Mouse (Mus musculus) stomach, embryonic 14.5 days (tissue): Measurements from ENCODE around the gene Brat1. TPM values are rescaled to one million over a fixed set of nuclear protein-coding genes. Genes with fewer than 3 reads are reported as not detected.

ENCODE experiments used
- ATAC-seq: fragments of 200-750 bp; cut with Nextera tagmentation; 2 replicates; pipeline ENCODE4 v1.8.0; 2017; ENCODE audit warnings: low read depth, moderate TSS enrichment; ENCODE audit not compliant: insufficient number of reproducible peaks, insufficient read depth, low FRiP score
- H3K27ac ChIP-seq: fragments of 300-500 bp; sonication (generic); 2 replicates; pipeline ENCODE4 v1.5.1; 2014; ENCODE audit warnings: mild to moderate bottlenecking, low read length, moderate library complexity, mixed read lengths
- H3K27me3 ChIP-seq: fragments of 300-500 bp; sonication (generic); 2 replicates; pipeline ENCODE4 v1.6.1; 2014; ENCODE audit warnings: low read length, control low read depth, mixed read lengths; ENCODE audit not compliant: control insufficient read depth, insufficient read depth
- H3K36me3 ChIP-seq: fragments of 300-500 bp; sonication (generic); 2 replicates; pipeline ENCODE4 v1.6.1; 2014; ENCODE audit warnings: mild to moderate bottlenecking, control low read depth, low read length, moderate library complexity, mixed read lengths; ENCODE audit not compliant: control insufficient read depth, insufficient read depth
- H3K4me1 ChIP-seq: fragments of 300-500 bp; sonication (generic); 2 replicates; pipeline ENCODE4 v1.6.1; 2014; ENCODE audit warnings: low read length, control low read depth, mixed read lengths; ENCODE audit not compliant: control insufficient read depth, insufficient read depth
- H3K4me2 ChIP-seq: fragments of 300-500 bp; sonication (generic); replicated peaks from 2 replicates; pipeline ENCODE4 v1.6.1; 2014; ENCODE audit warnings: low read depth, low read length, control low read depth
- H3K4me3 ChIP-seq: fragments of 300-500 bp; sonication (generic); 2 replicates; pipeline ENCODE4 v1.5.1; 2014; ENCODE audit warnings: low read depth, low read length, control low read depth
- H3K9ac ChIP-seq: fragments of 300-500 bp; sonication (generic); replicated peaks from 2 replicates; pipeline ENCODE4 v1.6.1; 2014; ENCODE audit warnings: low read depth, mild to moderate bottlenecking, control low read depth, low read length, moderate library complexity, mixed read lengths
- H3K9me3 ChIP-seq: fragments of 300-500 bp; sonication (generic); 2 replicates; pipeline ENCODE4 v1.6.1; 2016; ENCODE audit warnings: low read depth, low read length, control low read depth; ENCODE audit not compliant: control insufficient read depth
- WGBS: fragments of 180-500 bp; shearing (Covaris S2); extraction: QIAGEN DNeasy Blood & Tissue Kit; methylation state at CpG from one replicate; pipeline ENCODE4 v1.1.7; 2014; 5-methylcytosine and 5-hydroxymethylcytosine counted together
- polyA plus RNA-seq: library from polyadenylated mRNA; unstranded; fragments of >200 nt; fragmentation: Nextera tagmentation; extraction: Ambion mirVana; gene quantifications from 2 replicates; pipeline ENCODE4 v1.2.1, GENCODE M21; 2014

Gene Brat1
- 12.5 and 14.8 TPM in 2 replicates for polyA plus RNA-seq

DNA sequence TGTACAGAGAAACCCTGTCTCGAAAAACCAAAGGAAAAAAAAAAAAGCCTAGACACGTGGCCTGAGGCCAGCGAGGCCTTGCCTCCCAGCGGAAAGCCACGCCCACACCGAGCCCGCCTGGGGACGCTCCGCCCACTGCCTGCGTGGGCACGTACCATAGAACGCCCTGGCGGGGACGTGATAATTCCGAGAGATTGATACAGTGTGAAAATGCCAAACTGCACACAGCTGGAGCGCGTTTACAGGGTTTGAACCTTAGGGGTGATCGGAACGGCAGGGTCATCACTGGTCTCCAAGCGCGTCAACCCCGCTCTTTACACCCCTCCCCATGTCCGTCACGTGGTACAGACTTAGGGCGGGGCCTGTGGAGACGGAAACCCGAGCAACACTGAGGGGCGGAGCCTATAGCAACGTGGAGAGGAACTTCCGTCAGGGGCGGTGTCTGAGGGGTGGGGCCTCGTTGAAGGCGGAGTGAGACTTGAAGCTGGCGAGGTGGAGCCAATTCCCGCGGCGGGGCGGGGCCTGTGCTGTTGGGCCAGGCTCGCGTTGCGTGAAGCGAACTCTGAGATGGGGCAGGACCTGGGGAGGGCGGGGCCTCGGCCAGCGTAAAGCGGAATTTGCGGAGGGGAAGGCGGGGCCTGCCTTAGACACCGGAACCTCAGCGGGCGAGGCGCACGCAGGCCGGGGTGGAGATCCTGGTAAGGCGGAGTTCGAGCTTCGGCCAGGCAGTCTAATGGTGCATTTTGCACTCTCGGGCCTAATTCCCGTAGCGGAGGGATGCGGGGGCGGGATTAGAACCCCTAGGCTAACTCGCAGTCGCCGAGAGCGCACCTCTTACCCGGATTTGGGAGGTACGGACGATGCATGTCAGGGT lies at the start of gene Brat1:
Brat1 (plus strand) TSS at position 634 of the 874 bp plus-strand sequence.
- under 1% methylated on average over 69 of the region's 69 CpGs for WGBS
- H3K27me3 ChIP-seq, result no peaks in the 10 kb centered on the region
- H3K9ac ChIP-seq, result peak within 1 kb of the TSS; percentile 61
- no peaks in the 10 kb centered on the region for H3K9me3 ChIP-seq
- H3K27ac ChIP-seq, result peak within 1 kb of the TSS; percentile 78; the same call in 1 of the 2 replicates
- ATAC-seq, result peak; percentile 91
- peak within 1 kb of the TSS; percentile 58 for H3K4me3 ChIP-seq
- H3K4me2 ChIP-seq, result peak within 1 kb of the TSS; percentile 79
- peaks cover 27% of the 10 kb centered on the region for H3K4me1 ChIP-seq
- H3K36me3 ChIP-seq, result peaks cover 6% of the 10 kb centered on the region; the same call in 1 of the 2 replicates

DNA sequence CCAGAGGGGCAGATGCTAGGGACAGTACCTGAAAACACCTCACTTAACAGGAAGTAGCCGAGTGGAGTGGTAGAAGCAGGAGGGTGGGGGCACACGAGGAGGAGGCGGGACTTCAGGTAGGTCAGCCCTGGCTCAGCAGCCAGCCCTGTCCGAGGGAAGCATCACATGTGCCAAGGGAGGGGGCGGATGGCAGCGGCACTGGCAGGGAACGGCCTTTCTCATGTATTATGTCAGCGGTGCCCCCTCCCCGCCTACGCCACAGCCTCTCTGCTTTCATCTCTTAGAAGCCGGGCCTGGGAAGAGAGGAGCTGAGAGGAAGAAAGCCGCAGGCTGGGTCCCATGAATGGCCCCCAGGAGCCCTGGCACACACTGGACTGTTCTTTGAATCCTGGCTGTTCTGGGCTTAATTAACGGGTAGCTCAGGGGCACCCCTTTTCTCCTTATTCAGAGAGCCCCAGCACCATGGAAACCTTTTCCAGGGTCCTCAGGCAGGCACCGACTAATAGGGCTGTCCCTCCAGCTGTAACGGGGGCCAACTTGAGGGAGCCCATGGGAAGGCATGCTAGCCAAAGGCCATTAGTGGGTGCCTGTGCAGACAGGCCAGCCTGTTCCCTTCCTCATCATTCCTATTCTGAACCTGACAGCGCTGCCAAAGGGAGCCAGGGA lies 45.1 kb upstream of the Brat1 start:
- H3K9ac ChIP-seq, result no peak overlapping the region
- H3K9me3 ChIP-seq, result no peaks in the 10 kb centered on the region
- WGBS, result 46% methylated on average over 10 of the region's 16 CpGs
- no peak overlapping the region for H3K27ac ChIP-seq
- H3K4me3 ChIP-seq, result no peak overlapping the region
- H3K36me3 ChIP-seq, result no peaks in the 10 kb centered on the region
- no peaks in the 10 kb centered on the region for H3K27me3 ChIP-seq
- H3K4me2 ChIP-seq, result no peak overlapping the region
- ATAC-seq, result no peak
- H3K4me1 ChIP-seq, result peaks cover 25% of the 10 kb centered on the region

DNA sequence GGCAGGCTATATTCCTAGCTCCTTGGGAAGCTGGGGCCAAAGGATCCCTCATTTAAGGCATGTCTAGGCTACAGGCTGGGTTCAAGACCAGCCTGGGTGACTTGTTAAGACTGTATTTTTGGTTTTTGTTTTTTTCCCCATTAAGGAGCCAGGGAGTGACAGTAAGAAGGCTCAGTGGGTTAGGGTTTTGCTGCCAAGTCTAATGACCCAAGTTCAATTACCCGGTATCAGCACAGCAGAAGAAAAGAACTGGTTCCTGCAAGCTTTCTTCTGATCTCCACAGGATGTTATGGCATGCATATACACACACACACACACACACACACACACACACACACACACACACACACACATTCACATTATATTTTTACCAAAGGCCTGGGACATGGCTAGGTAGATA lies 44.4 kb upstream of the Brat1 start:
- Histone ChIP-seq H3K9me3 (no peaks in the 10 kb centered on the region), H3K9ac (no peak overlapping the region), H3K27me3 (no peaks in the 10 kb centered on the region), H3K27ac (no peak overlapping the region), H3K4me1 (peaks cover 25% of the 10 kb centered on the region), H3K36me3 (no peaks in the 10 kb centered on the region), H3K4me2 (no peak overlapping the region), H3K4me3 (no peak overlapping the region)
- 69% methylated on average over 1 of the region's 1 CpGs for WGBS
- ATAC-seq, result no peak

DNA sequence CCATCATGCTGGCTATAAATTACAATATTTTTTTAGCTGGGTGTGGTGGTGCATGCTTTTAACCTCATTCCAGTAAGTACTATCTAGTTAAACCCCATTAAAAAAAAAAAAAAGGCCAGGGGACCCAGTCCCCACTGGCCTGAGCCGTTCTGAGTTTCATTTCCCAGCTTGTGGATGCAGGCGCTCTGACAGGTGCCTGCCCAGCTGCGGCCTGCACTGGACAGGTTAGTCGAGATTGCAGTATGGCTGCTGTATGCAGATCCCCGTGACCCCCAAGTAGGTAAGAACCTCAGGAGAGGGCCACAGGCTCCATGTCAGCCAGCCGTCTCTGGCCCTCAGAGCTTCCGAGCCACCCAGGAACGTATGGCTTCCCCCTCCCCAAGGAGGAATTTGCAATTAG lies 43.4 kb upstream of the Brat1 start:
- Histone ChIP-seq H3K27me3 (no peaks in the 10 kb centered on the region), H3K9ac (no peak overlapping the region), H3K4me2 (no peak overlapping the region), H3K36me3 (no peaks in the 10 kb centered on the region; the same call in 1 of the 2 replicates), H3K27ac (no peak overlapping the region), H3K9me3 (no peaks in the 10 kb centered on the region), H3K4me3 (no peak overlapping the region), H3K4me1 (peaks cover 25% of the 10 kb centered on the region)
- 54% methylated on average over 8 of the region's 8 CpGs for WGBS
- no peak for ATAC-seq

DNA sequence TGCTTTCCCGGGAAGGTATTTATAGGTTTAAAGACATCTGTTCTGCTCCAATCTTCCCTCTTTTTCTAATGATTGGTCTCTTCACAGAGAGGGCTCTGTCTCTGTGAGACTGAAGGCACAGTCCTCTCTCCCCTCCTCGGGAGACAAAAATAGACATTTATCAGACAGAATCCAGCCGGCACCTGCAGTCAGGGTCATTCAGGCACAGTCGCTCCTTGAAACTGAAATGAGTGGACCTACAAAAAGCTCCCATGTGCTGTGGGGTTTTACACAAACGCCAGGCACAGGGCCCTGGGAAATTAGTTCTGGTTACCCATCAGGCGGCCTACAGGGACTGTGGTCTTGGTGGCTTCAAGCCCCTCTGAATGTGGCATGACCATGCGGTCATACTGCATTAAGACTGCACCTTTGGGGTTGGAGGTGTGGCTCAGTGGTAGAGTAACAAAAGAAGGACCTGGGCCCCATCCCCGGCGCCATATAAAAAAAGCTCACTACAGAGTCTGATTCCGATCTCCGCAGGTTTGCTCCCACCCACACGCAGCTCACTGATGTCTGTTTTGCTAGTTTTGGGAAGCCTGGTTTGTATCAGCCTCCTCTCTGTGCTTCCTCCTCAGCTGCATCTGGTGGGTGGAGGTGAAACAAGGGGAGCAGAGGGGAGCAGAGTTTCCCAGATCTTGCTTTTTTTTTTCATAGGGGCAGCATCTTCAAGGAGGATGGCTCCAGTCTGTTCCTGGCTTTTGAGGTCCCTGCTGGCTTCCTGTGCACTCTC lies 42.8 kb upstream of the Brat1 start:
- no peak overlapping the region for H3K9ac ChIP-seq
- H3K36me3 ChIP-seq, result no peaks in the 10 kb centered on the region; the same call in 1 of the 2 replicates
- H3K4me1 ChIP-seq, result peaks cover 25% of the 10 kb centered on the region
- no peak for ATAC-seq
- WGBS, result 47% methylated on average over 12 of the region's 12 CpGs
- H3K4me3 ChIP-seq, result no peak overlapping the region
- no peaks in the 10 kb centered on the region for H3K27me3 ChIP-seq
- no peaks in the 10 kb centered on the region for H3K9me3 ChIP-seq
- H3K4me2 ChIP-seq, result no peak overlapping the region
- H3K27ac ChIP-seq, result no peak overlapping the region; the same call in 1 of the 2 replicates

GRCm38 (mm10) chr5:140662741-140663592 lies 41.8 kb upstream of the Brat1 start:
- Histone ChIP-seq H3K9ac (no peak overlapping the region), H3K4me3 (no peak overlapping the region), H3K27ac (peak overlapping the region; percentile 27; the same call in 1 of the 2 replicates), H3K4me2 (no peak overlapping the region), H3K27me3 (no peaks in the 10 kb centered on the region), H3K9me3 (no peaks in the 10 kb centered on the region), H3K36me3 (no peaks in the 10 kb centered on the region; the same call in 1 of the 2 replicates), H3K4me1 (peaks cover 25% of the 10 kb centered on the region)
- 70% methylated on average over 17 of the region's 17 CpGs for WGBS
- no peak for ATAC-seq

DNA sequence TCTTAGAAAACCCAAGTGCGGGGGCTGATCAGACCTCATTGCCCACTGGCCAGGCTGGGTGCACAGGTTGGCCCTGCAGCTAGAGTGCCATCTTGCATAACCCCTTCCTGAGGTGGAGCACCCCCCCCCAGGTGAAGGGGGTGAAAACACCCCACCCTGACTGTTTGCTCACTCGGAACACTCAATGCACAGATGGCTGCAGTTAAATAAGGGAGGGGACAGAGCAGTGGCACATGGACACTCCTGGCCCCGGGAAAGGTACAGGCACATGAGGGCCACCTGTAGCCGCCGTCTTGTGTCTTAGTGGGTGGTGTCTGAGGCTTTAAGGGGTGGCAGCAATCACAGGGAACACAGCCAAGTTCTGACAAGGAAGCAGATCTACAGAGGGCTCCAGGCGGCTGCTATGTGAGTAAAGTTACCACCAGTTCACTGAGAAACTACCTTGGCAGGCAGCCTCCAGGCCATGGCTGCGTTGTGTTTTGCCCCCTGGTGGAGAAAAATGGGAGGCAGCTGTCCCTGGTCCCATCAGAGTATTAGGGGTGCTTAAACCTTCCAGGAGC lies 41.1 kb upstream of the Brat1 start:
- peaks cover 2% of the 10 kb centered on the region; the same call in 1 of the 2 replicates for H3K36me3 ChIP-seq
- H3K27ac ChIP-seq, result no peak overlapping the region
- H3K4me1 ChIP-seq, result peaks cover 25% of the 10 kb centered on the region
- peak; percentile 54 for ATAC-seq
- WGBS, result 51% methylated on average over 7 of the region's 7 CpGs
- no peak overlapping the region for H3K4me2 ChIP-seq
- H3K9me3 ChIP-seq, result peaks cover 2% of the 10 kb centered on the region; the same call in 1 of the 2 replicates
- H3K4me3 ChIP-seq, result no peak overlapping the region
- no peak overlapping the region for H3K9ac ChIP-seq
- H3K27me3 ChIP-seq, result no peaks in the 10 kb centered on the region
